Mouse (Mus musculus): ENCODE measurements around the gene Il1r2. TPM values are rescaled to one million over a fixed set of nuclear protein-coding genes. Genes with fewer than 3 reads are reported as not detected.

The Il1r2 gene
- polyA plus RNA-seq, 1 experiment, result 1.2 TPM

GRCm38 (mm10) chr1:40124237-40124636, 50.4 kb downstream of the Il1r2 start:
- Histone ChIP-seq H3K4me3 (ENCODE audit: low read depth, low read length) (no peak overlapping the region), H3K4me1 (ENCODE audit: control insufficient read depth, insufficient read depth, insufficient read length, low read length) (no peaks in the 10 kb centered on the region), H3K27me3 (ENCODE audit: control insufficient read depth, insufficient read depth, low read length) (no peaks in the 10 kb centered on the region; the same call in 1 of the 2 replicates), H3K36me3 (ENCODE audit: control insufficient read depth, insufficient read depth, low read length) (no peaks in the 10 kb centered on the region), H3K27ac (ENCODE audit: insufficient read depth, low read depth, low read length) (no peak overlapping the region)
- WGBS, result 66% methylated on average over 4 of the region's 4 CpGs
- TF ChIP-seq CTCF (IDR thresholded peaks at IDR 0.05; ENCODE audit: extremely low read depth, insufficient read length, insufficient replicate concordance, low read depth, low read length) (no peak), POLR2A (IDR thresholded peaks at IDR 0.05; ENCODE audit: low read depth, low read length) (no peak)

- Histone ChIP-seq H3K4me1 (ENCODE audit: control insufficient read depth, insufficient read depth, insufficient read length, low read length) (no peaks in the 10 kb centered on the region), H3K4me3 (ENCODE audit: low read depth, low read length) (no peak overlapping the region), H3K27ac (ENCODE audit: insufficient read depth, low read depth, low read length) (no peak overlapping the region), H3K36me3 (ENCODE audit: control insufficient read depth, insufficient read depth, low read length) (no peaks in the 10 kb centered on the region), H3K27me3 (ENCODE audit: control insufficient read depth, insufficient read depth, low read length) (no peaks in the 10 kb centered on the region; the same call in 1 of the 2 replicates)
- no peak for TF ChIP-seq CTCF (IDR thresholded peaks at IDR 0.05; ENCODE audit: extremely low read depth, insufficient read length, insufficient replicate concordance, low read depth, low read length)
- TF ChIP-seq POLR2A (IDR thresholded peaks at IDR 0.05; ENCODE audit: low read depth, low read length), result no peak
- WGBS, result 81% methylated on average over 4 of the region's 4 CpGs
Observed at GRCm38 (mm10) chr1:40128481-40128880, 54.6 kb downstream of the Il1r2 start.

DNA sequence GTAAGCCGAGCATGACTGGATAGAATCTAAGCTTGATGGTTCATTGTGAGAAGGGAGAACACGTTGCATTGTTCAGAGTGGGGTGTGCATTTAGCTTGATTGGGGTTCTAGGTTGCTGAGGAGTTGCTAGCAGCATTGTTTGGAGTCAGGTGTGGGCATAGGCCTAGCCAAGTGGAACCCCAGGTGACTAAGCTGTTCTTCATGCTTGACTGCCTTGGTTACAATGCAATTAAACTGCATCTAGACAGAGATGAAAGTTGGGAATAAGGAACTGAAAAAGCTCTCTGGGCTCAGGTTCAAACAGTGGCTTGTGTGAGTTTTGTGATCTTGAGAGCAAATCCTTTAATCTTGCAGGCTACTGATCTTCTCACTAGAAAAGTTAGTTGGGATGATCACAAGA, 55.4 kb downstream of the Il1r2 start:
- 57% methylated on average over 2 of the region's 2 CpGs for WGBS
- no peaks in the 10 kb centered on the region for H3K36me3 ChIP-seq (ENCODE audit: control insufficient read depth, insufficient read depth, low read length)
- TF ChIP-seq CTCF (IDR thresholded peaks at IDR 0.05; ENCODE audit: extremely low read depth, insufficient read length, insufficient replicate concordance, low read depth, low read length) (no peak), POLR2A (IDR thresholded peaks at IDR 0.05; ENCODE audit: low read depth, low read length) (no peak)

GRCm38 (mm10) chr1:40131631-40132030, 57.8 kb downstream of the Il1r2 start:
- no peak overlapping the region for H3K4me3 ChIP-seq (ENCODE audit: low read depth, low read length)
- no peaks in the 10 kb centered on the region; the same call in 1 of the 2 replicates for H3K27me3 ChIP-seq (ENCODE audit: control insufficient read depth, insufficient read depth, low read length)
- 32% methylated on average over 1 of the region's 1 CpGs for whole genome bisulfite sequencing
- no peaks in the 10 kb centered on the region for H3K4me1 ChIP-seq (ENCODE audit: control insufficient read depth, insufficient read depth, insufficient read length, low read length)
- no peaks in the 10 kb centered on the region for H3K36me3 ChIP-seq (ENCODE audit: control insufficient read depth, insufficient read depth, low read length)
- no peak for TF ChIP-seq POLR2A (IDR thresholded peaks at IDR 0.05; ENCODE audit: low read depth, low read length)
- no peak for TF ChIP-seq CTCF (IDR thresholded peaks at IDR 0.05; ENCODE audit: extremely low read depth, insufficient read length, insufficient replicate concordance, low read depth, low read length)
- H3K27ac ChIP-seq (ENCODE audit: insufficient read depth, low read depth, low read length), result no peak overlapping the region

More for the DNA sequence above, 55.4 kb downstream of the Il1r2 start:
- Histone ChIP-seq H3K4me3 (ENCODE audit: low read depth, low read length) (no peak overlapping the region), H3K4me1 (ENCODE audit: control insufficient read depth, insufficient read depth, insufficient read length, low read length) (no peaks in the 10 kb centered on the region), H3K27me3 (ENCODE audit: control insufficient read depth, insufficient read depth, low read length) (no peaks in the 10 kb centered on the region; the same call in 1 of the 2 replicates), H3K27ac (ENCODE audit: insufficient read depth, low read depth, low read length) (no peak overlapping the region)

GRCm38 (mm10) chr1:40132721-40133120, 58.8 kb downstream of the Il1r2 start:
- no peak overlapping the region for H3K27ac ChIP-seq (ENCODE audit: insufficient read depth, low read depth, low read length)
- H3K36me3 ChIP-seq (ENCODE audit: control insufficient read depth, insufficient read depth, low read length), result no peaks in the 10 kb centered on the region
- no peaks in the 10 kb centered on the region for H3K4me1 ChIP-seq (ENCODE audit: control insufficient read depth, insufficient read depth, insufficient read length, low read length)
- TF ChIP-seq POLR2A (IDR thresholded peaks at IDR 0.05; ENCODE audit: low read depth, low read length), result no peak
- TF ChIP-seq CTCF (IDR thresholded peaks at IDR 0.05; ENCODE audit: extremely low read depth, insufficient read length, insufficient replicate concordance, low read depth, low read length), result no peak
- WGBS, result 79% methylated on average over 4 of the region's 4 CpGs
- H3K27me3 ChIP-seq (ENCODE audit: control insufficient read depth, insufficient read depth, low read length), result no peaks in the 10 kb centered on the region; the same call in 1 of the 2 replicates
- no peak overlapping the region for H3K4me3 ChIP-seq (ENCODE audit: low read depth, low read length)

DNA sequence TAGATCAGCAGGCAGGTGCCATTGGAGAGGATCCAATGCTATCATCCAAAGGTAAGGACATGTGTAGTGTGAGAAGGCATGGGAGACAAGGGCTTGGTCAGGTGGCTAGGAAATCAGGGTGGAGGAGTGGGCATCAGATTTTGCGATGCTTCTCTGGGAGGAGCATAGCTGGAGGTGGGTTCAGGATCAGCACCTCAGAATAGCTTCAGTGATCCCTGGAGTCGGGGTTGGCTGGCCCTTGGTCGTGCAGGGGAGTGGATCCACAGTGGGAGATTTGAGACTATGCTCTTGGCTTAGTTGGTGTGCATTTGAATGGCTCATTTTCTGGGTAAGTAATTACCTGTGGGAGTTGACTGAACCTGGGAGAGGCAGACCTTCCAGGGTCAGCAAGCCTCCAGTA, 59.7 kb downstream of the Il1r2 start:
- 75% methylated on average over 3 of the region's 3 CpGs for WGBS
- TF ChIP-seq POLR2A (IDR thresholded peaks at IDR 0.05; ENCODE audit: low read depth, low read length) (no peak), CTCF (IDR thresholded peaks at IDR 0.05; ENCODE audit: extremely low read depth, insufficient read length, insufficient replicate concordance, low read depth, low read length) (no peak)
- Histone ChIP-seq H3K36me3 (ENCODE audit: control insufficient read depth, insufficient read depth, low read length) (no peaks in the 10 kb centered on the region), H3K27me3 (ENCODE audit: control insufficient read depth, insufficient read depth, low read length) (no peaks in the 10 kb centered on the region), H3K27ac (ENCODE audit: insufficient read depth, low read depth, low read length) (no peak overlapping the region), H3K4me3 (ENCODE audit: low read depth, low read length) (no peak overlapping the region), H3K4me1 (ENCODE audit: control insufficient read depth, insufficient read depth, insufficient read length, low read length) (no peaks in the 10 kb centered on the region)

DNA sequence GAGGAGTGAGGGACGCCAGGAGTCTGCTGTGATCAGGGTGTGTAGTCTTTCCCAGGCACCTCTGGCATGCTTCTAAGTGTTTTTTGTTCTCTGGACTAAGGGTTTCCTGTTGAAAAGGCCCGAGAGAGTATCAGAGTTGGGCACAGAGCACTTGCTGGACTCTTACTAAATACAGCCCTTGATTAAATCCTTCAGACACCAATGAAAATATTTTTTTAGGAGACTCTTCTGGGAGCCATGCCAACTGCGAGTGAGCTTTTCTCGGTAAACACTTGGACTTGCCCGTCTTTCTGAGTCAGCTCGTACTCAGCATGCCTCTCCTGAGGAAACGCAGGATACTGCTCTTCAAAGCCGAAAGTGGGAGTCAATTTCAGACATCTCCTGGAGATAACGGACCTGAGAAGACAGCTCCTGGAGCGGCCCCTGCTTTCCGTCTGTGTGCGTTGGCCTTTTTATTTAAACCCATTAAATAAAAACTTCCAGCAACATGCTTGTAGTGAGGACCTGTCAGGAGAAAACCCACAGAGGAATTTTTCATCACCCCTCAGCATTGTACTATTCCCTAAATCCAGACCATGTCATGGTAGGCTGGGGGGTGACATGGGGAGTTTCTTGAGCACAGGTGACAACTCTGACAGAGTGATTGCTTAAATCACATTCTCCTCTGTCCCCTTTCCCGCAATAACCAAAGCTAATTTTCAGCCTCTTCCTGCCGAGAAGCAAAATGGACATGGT, 66.1 kb downstream of the Il1r2 start:
- no peak overlapping the region for H3K27ac ChIP-seq (ENCODE audit: insufficient read depth, low read depth, low read length)
- no peak overlapping the region for H3K4me3 ChIP-seq (ENCODE audit: low read depth, low read length)
- H3K4me1 ChIP-seq (ENCODE audit: control insufficient read depth, insufficient read depth, insufficient read length, low read length), result no peaks in the 10 kb centered on the region
- no peaks in the 10 kb centered on the region for H3K36me3 ChIP-seq (ENCODE audit: control insufficient read depth, insufficient read depth, low read length)
- no peaks in the 10 kb centered on the region for H3K27me3 ChIP-seq (ENCODE audit: control insufficient read depth, insufficient read depth, low read length)
- 63% methylated on average over 14 of the region's 14 CpGs for WGBS
- TF ChIP-seq CTCF (IDR thresholded peaks at IDR 0.05; ENCODE audit: extremely low read depth, insufficient read length, insufficient replicate concordance, low read depth, low read length), result no peak
- no peak for TF ChIP-seq POLR2A (IDR thresholded peaks at IDR 0.05; ENCODE audit: low read depth, low read length)
